In the genomic region with DNA sequence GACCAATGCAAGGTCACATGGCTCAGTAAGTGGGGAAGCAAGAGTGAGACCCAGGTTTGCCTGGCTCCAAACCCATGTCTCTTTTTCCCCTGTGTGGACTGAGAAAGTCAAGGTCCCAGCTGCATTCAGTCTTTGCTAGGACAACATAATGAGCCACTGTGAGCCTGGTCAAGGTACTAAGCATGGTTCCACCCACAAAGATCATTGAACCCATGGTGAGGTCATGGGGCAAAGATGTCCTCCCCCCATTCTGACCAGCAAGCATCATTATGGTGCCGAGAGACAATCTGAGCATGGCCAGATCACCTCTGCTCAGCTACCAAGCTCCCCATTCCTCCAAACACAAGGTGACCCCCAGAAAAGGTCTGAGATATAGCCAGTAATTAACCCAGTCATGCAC, we compare ENCODE assay signal across 22 mouse cellular contexts.
DNase-seq lines count a peak whose midpoint lies in the region; ATAC-seq and TF ChIP-seq lines count a peak whose summit lies in the region.
"Had no signal": no experiment of that assay in that cellular context is flagged by ENCODE, and none has a peak within 500 bp of the region (broad histone marks: within the 10 kb centered on the region; RNA-seq: fewer than 3 reads in every experiment).

No protein-coding gene starts in this region.

- no peak overlapping the region for H3K27ac ChIP-seq in heart, embryonic 10.5 days
- H3K27ac ChIP-seq in liver, adult 2 months (replicated peaks; ENCODE audit: insufficient read depth, low read depth, low read length) = peak overlapping the region; percentile 94
- no peak overlapping the region for H3K27ac ChIP-seq in liver, embryonic 11.5 days (ENCODE audit: low read depth, low read length)
- H3K27ac ChIP-seq: forebrain, embryonic 10.5 days; forebrain, embryonic 13.5 days; heart, adult 2 months; hindbrain, embryonic 12.5 days; hindbrain, embryonic 15.5 days had no signal

- peak; percentile 73 for DNase-seq in heart, adult 11 months
- DNase-seq in heart, embryonic 10.5 days (ENCODE audit: low spot score) = no peak
- DNase-seq in liver, adult 2 months (ENCODE audit: extremely low read depth, low read depth, low spot score) = peak; percentile 95
- no peak for DNase-seq in liver, embryonic 11.5 days (ENCODE audit: low spot score)
- peak; percentile 19 for DNase-seq in urinary bladder, adult 2 months (ENCODE audit: low spot score)
- no peak for DNase-seq in urinary bladder, postnatal 14 days (ENCODE audit: low spot score)
- DNase-seq: adrenal gland, postnatal 10 days; adrenal gland, postnatal 36 days; B cell, adult 2 months; cerebellum, adult 9-10 months; cerebellum, postnatal 14 days; gastrocnemius, postnatal 14 days had no signal

- WGBS in heart, embryonic 10.5 days = 91% methylated on average over 1 of the region's 1 CpGs
- 20% methylated on average over 1 of the region's 1 CpGs for WGBS in liver, adult 2 months
- WGBS in liver, embryonic 11.5 days = 77% methylated on average over 1 of the region's 1 CpGs

- peak overlapping the region; percentile 45 for H3K9ac ChIP-seq in liver, adult 2 months (ENCODE audit: low read depth, low read length)
- no peak overlapping the region for H3K9ac ChIP-seq in liver, embryonic 11.5 days (ENCODE audit: low read depth, low read length)
- H3K9ac ChIP-seq: forebrain, embryonic 13.5 days; hindbrain, embryonic 12.5 days; hindbrain, embryonic 15.5 days had no signal

- H3K9me3 ChIP-seq in heart, embryonic 10.5 days = no peaks in the 10 kb centered on the region
- H3K9me3 ChIP-seq in liver, embryonic 11.5 days (ENCODE audit: control insufficient read depth, low read length) = no peaks in the 10 kb centered on the region
- H3K9me3 ChIP-seq: forebrain, embryonic 10.5 days; forebrain, embryonic 13.5 days; G1E; hindbrain, embryonic 12.5 days; hindbrain, embryonic 15.5 days had no signal

- no peaks in the 10 kb centered on the region for H3K36me3 ChIP-seq in heart, embryonic 10.5 days
- H3K36me3 ChIP-seq in liver, adult 2 months (ENCODE audit: control insufficient read depth, insufficient read depth, low read length) = no peaks in the 10 kb centered on the region
- no peaks in the 10 kb centered on the region for H3K36me3 ChIP-seq in liver, embryonic 11.5 days (ENCODE audit: control insufficient read depth, insufficient read depth, low read length)
- H3K36me3 ChIP-seq: forebrain, embryonic 10.5 days; hindbrain, embryonic 12.5 days; hindbrain, embryonic 15.5 days had no signal

- TF ChIP-seq POLR2A in liver, adult 2 months (IDR thresholded peaks at IDR 0.05; ENCODE audit: extremely low read depth, insufficient read depth, low read length) = no peak

- H3K4me1 ChIP-seq in heart, embryonic 10.5 days = peaks cover 43% of the 10 kb centered on the region
- H3K4me1 ChIP-seq in liver, adult 2 months (ENCODE audit: control insufficient read depth, insufficient read depth, low read length) = peaks cover 68% of the 10 kb centered on the region
- peaks cover 13% of the 10 kb centered on the region for H3K4me1 ChIP-seq in liver, embryonic 11.5 days (replicated peaks; ENCODE audit: control insufficient read depth, insufficient read depth, low read length)

- H3K27me3 ChIP-seq in heart, embryonic 10.5 days (ENCODE audit: insufficient read depth, poor library complexity, severe bottlenecking) = no peaks in the 10 kb centered on the region
- H3K27me3 ChIP-seq in liver, adult 2 months (ENCODE audit: control insufficient read depth, insufficient read depth, low read length) = no peaks in the 10 kb centered on the region
- H3K27me3 ChIP-seq in liver, embryonic 11.5 days (replicated peaks; ENCODE audit: control insufficient read depth, insufficient read depth, low read length) = peaks cover 3% of the 10 kb centered on the region; the same call in 1 of the 2 replicates
- H3K27me3 ChIP-seq: CH12.LX; forebrain, embryonic 13.5 days; hindbrain, embryonic 12.5 days; hindbrain, embryonic 15.5 days; Patski had no signal

- H3K4me2 ChIP-seq in liver, embryonic 11.5 days = no peak overlapping the region
- H3K4me2 ChIP-seq: forebrain, embryonic 13.5 days; heart, embryonic 11.5 days; hindbrain, embryonic 12.5 days; hindbrain, embryonic 15.5 days had no signal

- ATAC-seq in liver, embryonic 11.5 days (replicated peaks; ENCODE audit: low FRiP score) = no peak
- ATAC-seq: forebrain, embryonic 13.5 days; forebrain, embryonic 16.5 days; Patski had no signal

- TF ChIP-seq CTCF in liver, adult 2 months (IDR thresholded peaks at IDR 0.05; ENCODE audit: low read depth, low read length) = no peak

- peaks cover 3% of the 10 kb centered on the region; the same call in 1 of the 2 replicates for H3K79me2 ChIP-seq in liver, adult 2 months (ENCODE audit: control insufficient read depth, insufficient read depth, low read length)

- no peak overlapping the region for H3K4me3 ChIP-seq in heart, embryonic 10.5 days
- H3K4me3 ChIP-seq in liver, adult 2 months (ENCODE audit: insufficient read depth, low read depth, low read length) = no peak overlapping the region
- H3K4me3 ChIP-seq in liver, embryonic 11.5 days (ENCODE audit: low read depth, low read length) = no peak overlapping the region
- H3K4me3 ChIP-seq: forebrain, embryonic 10.5 days; forebrain, embryonic 13.5 days; heart, adult 2 months; hindbrain, embryonic 12.5 days; hindbrain, embryonic 15.5 days had no signal

Comparison
In these comparisons a context has a peak if more than half of its experiments do, and no peak if none do; other contexts are left out.
1. DNase-seq: peak in heart, adult 11 months (single experiment), liver, adult 2 months (single experiment) and urinary bladder, adult 2 months (single experiment); none in heart, embryonic 10.5 days (single experiment), liver, embryonic 11.5 days (single experiment) and urinary bladder, postnatal 14 days (single experiment).